Mouse (Mus musculus): Measurements from ENCODE around the gene Sugct.

The Sugct gene

DNA sequence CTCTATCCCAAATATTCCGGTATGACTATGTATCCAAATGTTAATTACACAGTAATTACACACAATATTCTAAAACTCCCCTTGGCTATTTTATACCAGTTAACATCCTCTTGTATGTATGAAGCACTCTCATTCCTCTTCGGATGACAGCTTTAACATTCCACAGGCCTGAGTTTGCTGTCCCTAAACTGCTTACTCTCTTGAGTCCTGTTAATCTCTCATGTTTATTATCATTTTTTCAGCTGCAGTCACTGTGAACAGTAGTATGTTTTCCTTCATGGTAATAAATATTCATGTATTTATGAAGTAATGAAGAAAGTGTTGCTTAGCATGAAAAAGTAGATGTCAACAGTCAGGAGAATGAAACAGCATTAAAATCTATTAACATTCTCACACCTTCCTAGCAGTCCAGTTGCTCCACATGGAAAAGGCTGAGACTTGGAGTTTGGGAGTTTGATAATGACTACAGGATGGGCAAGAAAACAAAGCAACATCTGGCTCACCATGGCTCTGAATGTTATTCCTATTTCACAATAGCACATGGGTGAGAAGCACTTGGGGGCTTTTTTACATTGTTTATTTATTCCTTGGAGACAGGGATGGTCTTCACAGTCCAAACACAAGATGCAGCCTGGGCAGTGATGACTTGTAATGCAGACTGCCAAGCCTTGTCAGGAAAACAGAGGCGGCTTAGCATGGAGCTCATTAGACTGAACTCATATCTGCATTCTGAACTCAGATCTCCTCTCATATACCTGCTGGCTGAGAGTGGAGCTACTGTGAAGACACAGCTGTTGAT is 651.7 kb downstream of the Sugct start:
- in situ Hi-C loops (cut with MboI; ENCODE audit: unreplicated experiment in 2 of 2) = loop anchor here in 1 of 2 experiments (25.0 kb wide), 1 partner anchor 1031 kb away; the partner anchor contains the start of gene Inhba

DNA sequence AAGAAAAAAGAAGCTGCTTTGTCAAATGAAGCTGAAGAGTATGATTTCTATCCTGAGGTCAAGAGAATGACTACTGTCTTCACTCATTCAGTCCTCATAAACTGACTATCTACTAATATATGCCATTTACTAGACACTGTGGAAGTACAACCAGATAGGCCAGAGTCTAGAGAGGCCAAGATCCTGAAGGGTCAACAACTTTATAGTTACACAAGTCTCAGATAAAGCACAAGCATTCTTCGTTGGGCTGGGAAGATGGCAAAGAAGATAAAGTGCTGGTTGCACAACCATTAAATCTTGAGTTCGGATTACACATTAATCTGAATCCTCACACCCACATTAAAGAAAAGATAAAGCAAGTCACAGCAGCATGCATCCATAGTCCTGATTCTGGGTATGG is 653.0 kb downstream of the Sugct start:
- in situ Hi-C loops (cut with MboI; ENCODE audit: unreplicated experiment in 2 of 2) = loop anchor here in 1 of 2 experiments (25.0 kb wide), 1 partner anchor 1030 kb away; the partner anchor contains the start of gene Inhba

- in situ Hi-C loops (cut with MboI; ENCODE audit: unreplicated experiment in 2 of 2) = loop anchor here in 1 of 2 experiments (25.0 kb wide), 1 partner anchor 1027 kb away; the partner anchor contains the start of gene Inhba
Measured at GRCm38 (mm10) chr13:17039727-17040126, 655.6 kb downstream of the Sugct start.

- in situ Hi-C loops (cut with MboI; ENCODE audit: unreplicated experiment in 2 of 2) = loop anchor here in 1 of 2 experiments (25.0 kb wide), 1 partner anchor 1026 kb away; the partner anchor contains the start of gene Inhba
Measured at GRCm38 (mm10) chr13:17038341-17038740, 657.0 kb downstream of the Sugct start.

DNA sequence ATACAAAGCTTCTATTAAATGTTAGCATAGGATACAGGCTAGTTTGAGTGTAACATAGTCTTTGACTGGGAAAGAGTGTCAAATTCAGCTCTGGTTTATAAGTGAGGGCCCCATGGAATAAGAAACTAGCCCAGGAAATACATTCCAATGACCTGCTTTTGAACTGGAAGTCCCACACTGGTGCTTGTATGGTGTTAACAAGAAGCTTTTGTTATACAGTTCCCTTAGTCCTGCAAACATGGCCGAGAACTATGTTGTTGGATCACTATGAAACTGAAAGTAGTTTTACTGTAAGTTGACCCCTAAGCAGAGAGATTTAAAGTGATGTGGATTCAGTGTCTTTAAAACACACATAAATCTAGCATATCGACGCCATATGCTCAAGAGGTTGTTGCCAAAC is 657.5 kb downstream of the Sugct start:
- in situ Hi-C loops (cut with MboI; ENCODE audit: unreplicated experiment in 2 of 2) = loop anchor here in 1 of 2 experiments (25.0 kb wide), 1 partner anchor 1026 kb away; the partner anchor contains the start of gene Inhba

DNA sequence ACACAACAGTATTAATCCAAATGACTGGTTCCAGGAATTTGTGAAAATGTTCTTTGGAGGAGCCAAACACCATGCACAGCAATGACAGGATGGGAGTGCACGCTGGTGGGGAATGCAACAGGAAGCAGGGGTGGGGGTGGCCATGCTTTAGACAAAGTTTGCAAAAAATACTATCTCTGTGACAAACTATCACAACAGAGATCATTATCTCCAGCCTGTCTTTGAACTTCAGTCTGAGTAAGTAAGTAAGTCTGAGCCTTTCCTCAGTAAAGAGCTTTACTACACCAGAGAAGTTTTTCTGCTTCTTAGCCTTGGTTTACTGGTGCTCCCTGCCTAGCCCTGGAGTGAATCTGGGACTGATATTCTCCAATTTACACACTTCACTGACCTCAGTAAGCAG is 664.6 kb downstream of the Sugct start:
- in situ Hi-C loops (cut with MboI; ENCODE audit: unreplicated experiment in 2 of 2) = loop anchor here in 1 of 2 experiments (25.0 kb wide), 1 partner anchor 1018 kb away; the partner anchor contains the start of gene Inhba

GRCm38 (mm10) chr13:17028595-17028994 is 666.8 kb downstream of the Sugct start:
- in situ Hi-C loops (cut with MboI; ENCODE audit: unreplicated experiment in 2 of 2) = loop anchor here in 1 of 2 experiments (25.0 kb wide), 1 partner anchor 1016 kb away; the partner anchor contains the start of gene Inhba

DNA sequence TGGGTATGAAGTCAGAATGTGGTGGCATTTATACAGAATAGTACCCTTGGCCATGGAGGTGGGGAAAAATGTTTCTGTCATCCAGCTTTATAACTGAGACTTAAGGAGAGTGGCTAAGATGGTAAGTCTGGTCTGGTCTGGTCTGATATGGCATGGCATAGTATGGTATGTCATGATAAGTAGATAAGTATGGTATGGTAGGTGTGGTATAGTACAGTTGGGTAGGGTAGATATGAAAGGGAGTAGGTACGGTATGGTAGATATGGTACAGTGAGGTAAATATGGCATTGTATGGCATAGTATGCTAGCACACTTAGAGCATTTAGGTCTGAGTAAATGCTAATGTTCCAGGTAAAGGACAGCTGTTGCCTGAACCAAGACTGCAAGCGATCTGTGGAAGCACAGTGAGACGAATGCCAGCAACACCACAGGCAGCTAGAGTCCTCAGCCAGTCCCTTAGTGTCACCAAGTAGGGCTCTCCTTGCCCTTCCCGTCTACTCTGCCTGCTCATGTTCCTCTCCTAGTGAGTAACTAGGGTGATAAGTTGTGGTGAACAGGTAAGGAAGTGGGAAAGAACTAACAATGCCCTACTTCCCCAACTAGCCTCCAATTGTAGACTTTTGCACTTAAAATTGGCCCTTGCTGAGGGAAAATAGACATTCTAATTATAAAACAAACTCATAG is 667.4 kb downstream of the Sugct start:
- in situ Hi-C loops (cut with MboI; ENCODE audit: unreplicated experiment in 2 of 2) = loop anchor here in 1 of 2 experiments (25.0 kb wide), 1 partner anchor 1016 kb away; the partner anchor contains the start of gene Inhba

DNA sequence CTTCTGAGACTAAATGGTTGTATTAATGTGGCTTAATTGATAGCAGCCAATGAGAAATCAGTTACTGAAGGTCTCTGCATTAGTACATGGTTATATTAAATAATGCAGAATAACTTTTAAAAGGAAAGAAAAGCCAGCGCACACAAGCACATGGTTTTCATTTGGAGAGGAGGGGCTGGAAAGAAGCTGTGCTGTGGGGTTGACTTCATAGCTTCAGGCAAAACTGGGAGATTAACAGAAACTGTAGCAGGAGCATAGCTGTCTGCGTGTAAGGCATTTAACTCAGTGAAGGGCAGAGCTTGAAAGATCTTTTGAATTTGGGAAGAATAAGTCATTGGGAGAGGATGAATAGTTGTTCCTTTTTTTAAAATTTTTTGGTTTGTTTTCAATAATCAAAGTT is 668.4 kb downstream of the Sugct start:
- in situ Hi-C loops (cut with MboI; ENCODE audit: unreplicated experiment in 2 of 2) = loop anchor here in 1 of 2 experiments (25.0 kb wide), 1 partner anchor 1015 kb away; the partner anchor contains the start of gene Inhba

- in situ Hi-C loops (cut with MboI; ENCODE audit: unreplicated experiment in 2 of 2) = no loop called here
Measured at GRCm38 (mm10) chr13:16996464-16996863, 698.9 kb downstream of the Sugct start.

- in situ Hi-C loops (cut with MboI; ENCODE audit: unreplicated experiment in 2 of 2) = no loop called here
Measured at GRCm38 (mm10) chr13:16995321-16995720, 700.0 kb downstream of the Sugct start.

DNA sequence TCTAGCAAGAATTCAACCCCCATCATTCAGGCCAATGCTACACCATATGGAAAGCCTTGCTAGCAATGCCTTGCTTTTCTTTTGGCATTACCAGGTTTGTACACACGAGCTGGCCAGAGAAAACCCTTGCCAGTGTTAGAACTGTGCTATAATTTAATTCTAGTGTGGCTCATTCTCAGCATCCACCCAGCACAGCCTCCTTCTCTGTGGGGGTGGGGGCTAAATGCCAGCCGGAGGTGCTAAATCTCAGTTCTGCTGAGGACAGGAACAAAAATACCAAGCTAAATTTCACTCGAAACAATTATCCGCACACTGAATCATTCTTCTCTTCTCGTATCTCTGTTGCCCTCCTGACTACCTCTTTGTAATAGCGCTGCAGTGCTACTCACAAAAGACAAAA is 717.6 kb downstream of the Sugct start:
- in situ Hi-C loops (cut with MboI; ENCODE audit: unreplicated experiment in 2 of 2) = no loop called here

DNA sequence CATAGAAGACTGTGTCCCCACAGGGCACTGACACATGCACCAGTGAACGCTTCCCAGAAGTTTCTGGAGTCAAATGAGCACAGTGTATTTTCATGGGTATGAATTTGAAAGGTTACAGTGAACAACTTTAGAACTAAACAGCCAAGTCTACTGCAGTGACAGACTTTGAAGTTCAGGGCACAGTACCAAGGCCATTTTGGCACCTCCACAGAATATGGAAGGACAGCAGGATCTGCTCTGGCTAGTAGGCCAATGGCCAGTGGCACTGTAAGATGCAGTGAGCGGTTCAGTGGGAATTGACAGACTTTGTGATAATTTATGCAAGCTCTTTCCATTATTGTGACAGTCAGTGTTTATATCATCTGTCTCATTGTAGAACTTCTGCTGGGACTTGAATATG is 724.1 kb downstream of the Sugct start:
- in situ Hi-C loops (cut with MboI; ENCODE audit: unreplicated experiment in 2 of 2) = no loop called here

DNA sequence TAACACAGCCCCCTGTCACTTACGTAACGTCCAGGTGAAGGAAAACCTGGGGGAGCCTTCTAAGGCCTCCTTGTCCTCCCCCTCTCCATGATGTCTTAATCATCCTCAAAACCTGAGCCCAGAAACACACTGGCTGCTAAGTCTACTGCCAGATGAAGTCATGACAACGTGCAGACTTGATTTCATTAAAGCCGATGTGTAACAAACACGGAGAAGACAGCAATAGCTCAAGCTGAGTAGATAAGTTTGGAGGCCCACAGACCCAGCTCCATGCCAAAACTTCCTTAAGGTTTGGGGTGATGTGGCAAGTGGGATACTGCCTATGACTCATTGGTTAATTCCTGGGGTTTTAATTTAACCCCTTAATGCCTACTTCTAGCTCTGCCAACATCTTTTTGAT is 726.4 kb downstream of the Sugct start:
- in situ Hi-C loops (cut with MboI; ENCODE audit: unreplicated experiment in 2 of 2) = no loop called here

DNA sequence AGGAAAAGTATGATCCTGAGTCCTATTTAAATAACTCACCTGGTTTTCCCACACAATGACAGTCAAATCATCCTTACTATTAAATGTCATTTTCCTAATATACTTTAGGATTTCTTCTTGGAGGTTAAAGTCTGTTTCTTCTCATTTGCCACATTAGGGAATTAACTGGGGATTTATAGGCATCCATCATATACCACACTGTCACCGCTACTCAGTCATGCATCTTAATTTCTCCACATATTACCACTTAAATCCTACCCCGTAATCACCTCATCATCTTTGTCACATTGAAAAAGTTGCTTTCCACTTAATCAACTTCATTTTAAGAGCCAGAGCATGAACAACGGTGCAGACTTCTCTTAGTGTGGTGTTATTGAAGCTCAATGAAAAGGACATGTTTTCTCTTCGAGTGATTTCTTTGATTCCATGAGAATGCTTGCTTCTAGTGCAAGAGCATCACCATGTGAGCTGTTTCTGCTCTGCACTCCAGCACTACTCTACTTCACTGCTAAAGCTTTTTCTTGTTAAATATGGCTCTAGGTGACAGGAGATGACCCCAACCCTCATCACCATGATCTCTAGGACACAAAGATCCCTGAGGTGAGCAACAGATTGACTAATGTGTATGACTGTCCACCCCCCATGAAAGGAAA is 730.4 kb downstream of the Sugct start:
- in situ Hi-C loops (cut with MboI; ENCODE audit: unreplicated experiment in 2 of 2) = no loop called here

DNA sequence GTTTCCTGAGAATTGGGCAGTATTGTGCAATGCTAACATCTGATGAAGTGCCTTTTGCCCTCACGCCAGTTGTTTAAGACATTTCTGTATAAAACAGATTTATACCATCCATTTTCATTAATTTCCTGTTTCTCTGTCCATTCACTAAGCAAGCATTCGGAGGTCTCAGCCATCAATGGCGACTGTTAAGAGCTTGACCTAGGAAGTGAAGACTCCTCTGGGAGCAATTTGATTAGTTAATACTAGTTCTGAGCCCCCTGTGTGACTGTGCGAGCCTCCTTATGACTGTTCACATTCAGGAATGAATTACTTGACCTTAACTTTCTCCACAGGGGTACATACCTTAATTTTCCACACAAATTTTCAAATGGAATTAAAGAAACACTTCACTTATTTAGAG is 743.3 kb downstream of the Sugct start:
- in situ Hi-C loops (cut with MboI; ENCODE audit: unreplicated experiment in 2 of 2) = no loop called here

DNA sequence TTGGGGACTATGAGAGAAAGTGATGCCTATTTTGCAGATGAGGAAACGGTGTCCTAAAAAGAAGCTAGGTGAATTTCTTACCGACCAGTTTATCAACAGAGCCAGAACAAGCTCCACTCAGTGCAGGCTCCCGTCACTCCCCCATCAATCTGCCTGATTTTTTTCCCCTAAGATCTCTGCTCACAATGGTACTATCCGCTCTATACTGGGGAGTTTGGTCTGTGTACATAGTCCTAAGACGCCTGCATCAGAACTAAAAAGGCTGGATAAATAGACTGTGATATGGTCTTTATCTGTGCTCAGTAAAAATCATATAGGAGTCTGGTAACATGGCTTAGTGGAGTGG is 755.9 kb downstream of the Sugct start:
- in situ Hi-C loops (cut with MboI; ENCODE audit: unreplicated experiment in 2 of 2) = no loop called here

- in situ Hi-C loops (cut with MboI; ENCODE audit: unreplicated experiment in 2 of 2) = no loop called here
Measured at GRCm38 (mm10) chr13:16938552-16939465, 756.5 kb downstream of the Sugct start.

DNA sequence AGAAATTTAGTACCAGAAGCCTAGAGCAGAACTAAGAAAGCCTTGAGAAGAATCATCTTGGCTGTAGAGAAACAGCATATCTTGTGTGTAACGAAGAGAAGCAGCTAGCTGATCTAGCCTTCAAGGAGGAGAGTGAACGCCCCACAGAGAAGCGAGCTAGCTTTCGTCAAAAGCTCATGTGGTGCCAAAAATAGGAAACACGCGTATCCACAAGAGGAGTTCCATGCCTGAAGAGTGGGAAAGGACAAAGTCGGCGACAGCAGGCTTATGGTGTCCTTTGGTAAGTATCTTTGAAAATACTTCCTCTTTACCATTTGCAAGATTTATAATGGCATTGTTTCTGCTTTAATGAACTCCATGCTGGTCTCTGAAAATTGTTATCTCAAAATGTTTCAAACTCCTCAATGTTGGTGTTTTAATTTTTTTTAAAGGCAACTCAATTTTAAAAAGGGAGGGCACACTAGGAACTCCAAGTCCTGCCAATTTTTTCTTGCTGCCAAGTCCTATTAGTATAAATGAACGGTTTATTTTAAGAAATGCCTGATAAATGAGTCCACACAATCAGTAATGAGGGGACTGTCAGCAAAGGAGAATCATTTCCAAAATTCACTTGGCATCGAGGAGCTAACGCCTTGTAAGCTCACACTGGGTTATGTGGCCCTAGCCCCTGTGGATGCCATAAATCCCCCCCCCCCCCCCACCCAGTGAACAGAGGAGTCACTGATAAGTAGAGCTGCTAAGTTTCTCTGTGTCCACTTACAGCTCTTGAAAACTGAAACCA is 757.7 kb downstream of the Sugct start:
- in situ Hi-C loops (cut with MboI; ENCODE audit: unreplicated experiment in 2 of 2) = no loop called here

All from v-Abl transformed pro-B cells (cell line).